Mouse (Mus musculus) forebrain, embryonic 12.5 days (tissue): ENCODE measurements around the gene Gtdc1. TPM values are rescaled to one million over a fixed set of nuclear protein-coding genes. Genes with fewer than 3 reads are reported as not detected.

Experiments
- ATAC-seq: fragments of 200-750 bp; cut with Nextera tagmentation; 2 replicates; pipeline ENCODE4 v1.8.0; 2017; ENCODE audit warnings: moderate TSS enrichment; ENCODE audit not compliant: low FRiP score
- H3K27ac ChIP-seq: fragments of 300-500 bp; sonication (generic); 2 replicates; pipeline ENCODE4 v1.5.1; 2016; ENCODE audit warnings: mild to moderate bottlenecking
- H3K27me3 ChIP-seq: fragments of 300-500 bp; sonication (generic); 2 replicates; pipeline ENCODE4 v1.6.1; 2016; ENCODE audit warnings: mild to moderate bottlenecking
- H3K36me3 ChIP-seq: fragments of 300-500 bp; sonication (generic); replicated peaks from 2 replicates; pipeline ENCODE4 v1.6.1; 2016; ENCODE audit warnings: mild to moderate bottlenecking
- H3K4me1 ChIP-seq: fragments of 300-500 bp; sonication (generic); 2 replicates; pipeline ENCODE4 v1.6.1; 2016
- H3K4me2 ChIP-seq: fragments of 300-500 bp; sonication (generic); 2 replicates; pipeline ENCODE4 v1.6.1; 2016; ENCODE audit warnings: mild to moderate bottlenecking, moderate library complexity
- H3K4me3 ChIP-seq: fragments of 300-500 bp; sonication (generic); replicated peaks from 2 replicates; pipeline ENCODE4 v1.5.1; 2016; ENCODE audit warnings: mild to moderate bottlenecking
- H3K9ac ChIP-seq: fragments of 300-500 bp; sonication (generic); 2 replicates; pipeline ENCODE4 v1.6.1; 2016; ENCODE audit warnings: mild to moderate bottlenecking
- H3K9me3 ChIP-seq: fragments of 300-500 bp; sonication (generic); 2 replicates; pipeline ENCODE4 v1.6.1; 2016
- WGBS: fragments of 180-500 bp; shearing (Covaris S2); methylation state at CpG from one replicate; pipeline ENCODE4 v1.1.7; 2016; 5-methylcytosine and 5-hydroxymethylcytosine counted together
- polyA plus RNA-seq: library from polyadenylated mRNA; unstranded; fragments of >200 nt; fragmentation: Nextera tagmentation; extraction: Ambion mirVana; gene quantifications from 2 replicates; pipeline ENCODE4 v1.2.1, GENCODE M21; 2016

Gtdc1 gene
- polyA plus RNA-seq, 1 experiment from 2014 or later: 19.2 TPM

- Histone ChIP-seq H3K4me3 (no peak overlapping the region), H3K36me3 (no peaks in the 10 kb centered on the region), H3K4me1 (peaks cover 29% of the 10 kb centered on the region), H3K27me3 (peaks cover 22% of the 10 kb centered on the region), H3K9me3 (no peaks in the 10 kb centered on the region), H3K4me2 (no peak overlapping the region), H3K9ac (no peak overlapping the region), H3K27ac (no peak overlapping the region)
- no peak for ATAC-seq
- WGBS: 54% methylated on average over 6 of the region's 6 CpGs
These were observed 368.1 kb downstream of the Gtdc1 start for GRCm38 (mm10) chr2:44559242-44559944.

- H3K9ac ChIP-seq: no peak overlapping the region
- peak overlapping the region; percentile 95 for H3K4me2 ChIP-seq
- no peak for ATAC-seq
- H3K36me3 ChIP-seq: no peaks in the 10 kb centered on the region
- no peak overlapping the region for H3K27ac ChIP-seq
- H3K27me3 ChIP-seq: peaks cover 22% of the 10 kb centered on the region
- 35% methylated on average over 12 of the region's 12 CpGs for WGBS
- H3K9me3 ChIP-seq: no peaks in the 10 kb centered on the region
- no peak overlapping the region for H3K4me3 ChIP-seq
- H3K4me1 ChIP-seq: peaks cover 29% of the 10 kb centered on the region
These were observed 369.7 kb downstream of the Gtdc1 start for GRCm38 (mm10) chr2:44557669-44558281.

- Histone ChIP-seq H3K27ac (no peak overlapping the region), H3K4me3 (peak overlapping the region; percentile 51), H3K36me3 (no peaks in the 10 kb centered on the region), H3K4me2 (peak overlapping the region; percentile 95), H3K4me1 (peaks cover 29% of the 10 kb centered on the region), H3K9ac (peak overlapping the region; percentile 62), H3K9me3 (no peaks in the 10 kb centered on the region), H3K27me3 (peaks cover 22% of the 10 kb centered on the region)
- peak; percentile 82 for ATAC-seq
- WGBS: under 1% methylated on average over 42 of the region's 42 CpGs
These were observed 370.4 kb downstream of the Gtdc1 start for GRCm38 (mm10) chr2:44556861-44557592.

GRCm38 (mm10) chr2:44554716-44555115 is 372.7 kb downstream of the Gtdc1 start:
- ATAC-seq: no peak
- H3K36me3 ChIP-seq: no peaks in the 10 kb centered on the region
- H3K27ac ChIP-seq: no peak overlapping the region
- H3K9me3 ChIP-seq: no peaks in the 10 kb centered on the region
- H3K4me1 ChIP-seq: peaks cover 29% of the 10 kb centered on the region
- peaks cover 16% of the 10 kb centered on the region; the same call in 1 of the 2 replicates for H3K27me3 ChIP-seq
- H3K4me2 ChIP-seq: no peak overlapping the region
- H3K4me3 ChIP-seq: no peak overlapping the region
- WGBS: 82% methylated on average over 3 of the region's 3 CpGs
- no peak overlapping the region for H3K9ac ChIP-seq

DNA sequence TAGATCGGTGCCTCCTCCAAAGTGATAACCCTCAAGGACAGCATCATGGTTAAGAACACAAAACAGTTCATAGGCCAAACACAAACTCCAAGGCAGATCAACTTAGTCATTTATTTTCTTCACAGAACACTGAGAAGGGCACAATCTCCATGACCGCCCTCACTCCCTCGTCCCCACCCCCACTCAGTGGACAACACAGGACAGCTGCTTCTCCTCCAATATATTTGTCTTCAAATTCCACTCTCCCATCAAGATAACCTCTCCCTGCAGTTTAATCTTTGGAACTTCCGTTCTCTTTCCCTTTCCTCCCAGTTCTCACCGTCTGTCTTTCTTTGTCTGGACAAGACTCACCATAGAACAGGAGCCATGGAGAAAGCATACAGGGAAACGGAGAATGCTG is 378.1 kb downstream of the Gtdc1 start:
- WGBS: 94% methylated on average over 6 of the region's 6 CpGs
- Histone ChIP-seq H3K4me2 (no peak overlapping the region), H3K4me3 (no peak overlapping the region), H3K4me1 (no peaks in the 10 kb centered on the region), H3K27ac (no peak overlapping the region), H3K9me3 (no peaks in the 10 kb centered on the region), H3K9ac (no peak overlapping the region), H3K36me3 (no peaks in the 10 kb centered on the region), H3K27me3 (no peaks in the 10 kb centered on the region)
- ATAC-seq: no peak

- Histone ChIP-seq H3K27ac (no peak overlapping the region), H3K4me3 (no peak overlapping the region), H3K9ac (no peak overlapping the region), H3K36me3 (no peaks in the 10 kb centered on the region), H3K27me3 (no peaks in the 10 kb centered on the region), H3K4me2 (no peak overlapping the region), H3K9me3 (no peaks in the 10 kb centered on the region), H3K4me1 (no peaks in the 10 kb centered on the region)
- no peak for ATAC-seq
These were observed 384.7 kb downstream of the Gtdc1 start for GRCm38 (mm10) chr2:44542775-44543174.

DNA sequence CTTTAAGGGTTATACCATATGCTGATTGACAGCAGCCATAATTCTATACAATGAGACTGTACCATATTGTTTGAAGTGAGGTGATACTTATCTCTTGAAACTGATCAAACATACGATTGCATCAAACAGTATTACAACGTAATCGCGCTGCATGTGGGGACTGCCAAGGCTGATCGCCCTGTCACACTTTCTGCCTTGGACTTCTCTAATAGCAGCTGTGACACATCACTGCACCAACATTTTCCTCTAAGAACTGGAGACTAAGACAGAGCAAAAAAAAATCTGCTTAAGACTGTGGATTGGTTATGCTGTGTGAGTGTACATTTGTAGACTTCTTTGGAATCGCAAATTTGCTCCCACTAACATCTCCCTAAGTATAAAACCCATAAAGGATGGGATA is 385.7 kb downstream of the Gtdc1 start:
- no peaks in the 10 kb centered on the region for H3K4me1 ChIP-seq
- H3K27me3 ChIP-seq: no peaks in the 10 kb centered on the region
- no peak overlapping the region for H3K9ac ChIP-seq
- no peak for ATAC-seq
- no peak overlapping the region for H3K4me2 ChIP-seq
- WGBS: 92% methylated on average over 6 of the region's 6 CpGs
- H3K27ac ChIP-seq: no peak overlapping the region
- H3K4me3 ChIP-seq: no peak overlapping the region
- H3K9me3 ChIP-seq: no peaks in the 10 kb centered on the region
- no peaks in the 10 kb centered on the region for H3K36me3 ChIP-seq

GRCm38 (mm10) chr2:44540881-44541280 is 386.6 kb downstream of the Gtdc1 start:
- Histone ChIP-seq H3K9ac (no peak overlapping the region), H3K4me1 (no peaks in the 10 kb centered on the region), H3K27me3 (no peaks in the 10 kb centered on the region), H3K4me3 (no peak overlapping the region), H3K9me3 (no peaks in the 10 kb centered on the region), H3K36me3 (no peaks in the 10 kb centered on the region), H3K27ac (no peak overlapping the region), H3K4me2 (no peak overlapping the region)
- ATAC-seq: no peak
- WGBS: 85% methylated on average over 6 of the region's 6 CpGs

GRCm38 (mm10) chr2:44539121-44539634 is 388.3 kb downstream of the Gtdc1 start:
- Histone ChIP-seq H3K27me3 (no peaks in the 10 kb centered on the region), H3K9ac (no peak overlapping the region), H3K4me1 (no peaks in the 10 kb centered on the region), H3K27ac (no peak overlapping the region), H3K36me3 (no peaks in the 10 kb centered on the region), H3K9me3 (no peaks in the 10 kb centered on the region), H3K4me2 (no peak overlapping the region), H3K4me3 (no peak overlapping the region)
- ATAC-seq: no peak
- WGBS: 70% methylated on average over 5 of the region's 5 CpGs

GRCm38 (mm10) chr2:44538135-44538534 is 389.3 kb downstream of the Gtdc1 start:
- Histone ChIP-seq H3K4me3 (no peak overlapping the region), H3K27ac (no peak overlapping the region), H3K27me3 (no peaks in the 10 kb centered on the region), H3K4me1 (no peaks in the 10 kb centered on the region), H3K4me2 (no peak overlapping the region), H3K9me3 (no peaks in the 10 kb centered on the region), H3K9ac (no peak overlapping the region), H3K36me3 (no peaks in the 10 kb centered on the region)
- no peak for ATAC-seq
- WGBS: 9% methylated on average over 4 of the region's 4 CpGs

GRCm38 (mm10) chr2:44535760-44536159 is 391.7 kb downstream of the Gtdc1 start:
- H3K9ac ChIP-seq: no peak overlapping the region
- no peaks in the 10 kb centered on the region for H3K36me3 ChIP-seq
- no peak for ATAC-seq
- no peak overlapping the region for H3K4me2 ChIP-seq
- H3K27ac ChIP-seq: no peak overlapping the region
- no peaks in the 10 kb centered on the region for H3K9me3 ChIP-seq
- no peaks in the 10 kb centered on the region for H3K4me1 ChIP-seq
- no peak overlapping the region for H3K4me3 ChIP-seq
- WGBS: 93% methylated on average over 11 of the region's 11 CpGs
- no peaks in the 10 kb centered on the region for H3K27me3 ChIP-seq

DNA sequence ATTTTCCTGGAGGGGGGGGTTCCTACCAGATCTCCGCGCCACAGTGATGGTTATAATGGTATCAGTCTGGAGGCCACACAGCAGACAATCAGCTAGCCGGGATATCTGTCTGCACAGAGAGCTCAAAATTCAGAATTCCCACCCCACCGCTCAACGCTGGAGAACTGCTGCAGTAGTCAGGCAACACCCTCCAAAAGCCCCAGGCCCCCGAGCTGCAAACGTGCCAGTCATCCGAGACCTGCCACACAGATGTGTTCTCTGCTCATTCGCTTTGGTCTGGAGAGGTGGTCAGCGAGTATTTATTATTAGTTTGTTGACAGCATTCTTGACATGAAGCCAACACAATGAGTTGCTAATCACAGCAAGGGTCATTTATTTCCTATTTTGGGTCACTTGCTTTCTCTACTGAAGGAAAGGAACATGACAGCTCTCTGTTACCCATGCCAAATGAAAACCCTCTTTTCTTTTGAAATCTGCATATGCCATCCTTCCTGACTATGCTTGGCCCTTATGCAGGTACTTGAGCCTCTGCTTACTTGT is 392.3 kb downstream of the Gtdc1 start:
- H3K36me3 ChIP-seq: no peaks in the 10 kb centered on the region
- no peaks in the 10 kb centered on the region for H3K9me3 ChIP-seq
- no peaks in the 10 kb centered on the region for H3K4me1 ChIP-seq
- H3K4me2 ChIP-seq: no peak overlapping the region
- no peak overlapping the region for H3K27ac ChIP-seq
- no peaks in the 10 kb centered on the region for H3K27me3 ChIP-seq
- no peak overlapping the region for H3K4me3 ChIP-seq
- 83% methylated on average over 10 of the region's 10 CpGs for WGBS
- no peak overlapping the region for H3K9ac ChIP-seq
- ATAC-seq: no peak
